Mouse (Mus musculus) kidney, embryonic 15.5 days (tissue): ENCODE data around the gene Acot8. TPM values are rescaled to one million over a fixed set of nuclear protein-coding genes. Genes with fewer than 3 reads are reported as not detected.
A peak's percentile ranks its signal among the peaks of the same experiment; 100 is the strongest.

Experiments used
- ATAC-seq: fragments of 200-750 bp; cut with Nextera tagmentation; replicated peaks from 2 replicates; pipeline ENCODE4 v1.8.0; 2017; ENCODE audit warnings: moderate TSS enrichment; ENCODE audit not compliant: low FRiP score
- H3K27ac ChIP-seq: fragments of 300-500 bp; sonication (generic); 2 replicates; pipeline ENCODE4 v1.5.1; 2015; ENCODE audit warnings: mild to moderate bottlenecking, inconsistent platforms
- H3K27me3 ChIP-seq: fragments of 300-500 bp; sonication (generic); 2 replicates; pipeline ENCODE4 v1.6.1; 2015; ENCODE audit warnings: inconsistent platforms
- H3K36me3 ChIP-seq: fragments of 300-500 bp; sonication (generic); 2 replicates; pipeline ENCODE4 v1.6.1; 2015; ENCODE audit warnings: inconsistent platforms
- H3K4me1 ChIP-seq: fragments of 300-500 bp; sonication (generic); 2 replicates; pipeline ENCODE4 v1.6.1; 2015; ENCODE audit warnings: inconsistent platforms
- H3K4me2 ChIP-seq: fragments of 300-500 bp; sonication (generic); 2 replicates; pipeline ENCODE4 v1.6.1; 2015; ENCODE audit warnings: moderate library complexity, mild to moderate bottlenecking, inconsistent platforms
- H3K4me3 ChIP-seq: fragments of 300-500 bp; sonication (generic); replicated peaks from 2 replicates; pipeline ENCODE4 v1.5.1; 2015; ENCODE audit warnings: mild to moderate bottlenecking, inconsistent platforms
- H3K9ac ChIP-seq: fragments of 300-500 bp; sonication (generic); 2 replicates; pipeline ENCODE4 v1.6.1; 2015; ENCODE audit warnings: mild to moderate bottlenecking, inconsistent platforms
- H3K9me3 ChIP-seq: fragments of 300-500 bp; sonication (generic); replicated peaks from 2 replicates; pipeline ENCODE4 v1.6.1; 2016; ENCODE audit warnings: inconsistent platforms
- WGBS: fragments of 180-500 bp; shearing (Covaris S2); methylation state at CpG from one replicate; pipeline ENCODE4 v1.1.7; 2015; ENCODE audit warnings: mixed read lengths; 5-methylcytosine and 5-hydroxymethylcytosine counted together
- polyA plus RNA-seq: library from polyadenylated mRNA; unstranded; fragments of >200 nt; fragmentation: Nextera tagmentation; extraction: Ambion mirVana; gene quantifications from 2 replicates; pipeline ENCODE4 v1.2.1, GENCODE M21; 2015

Acot8 gene
- polyA plus RNA-seq, 1 experiment from 2014 or later: 20.8 TPM

DNA sequence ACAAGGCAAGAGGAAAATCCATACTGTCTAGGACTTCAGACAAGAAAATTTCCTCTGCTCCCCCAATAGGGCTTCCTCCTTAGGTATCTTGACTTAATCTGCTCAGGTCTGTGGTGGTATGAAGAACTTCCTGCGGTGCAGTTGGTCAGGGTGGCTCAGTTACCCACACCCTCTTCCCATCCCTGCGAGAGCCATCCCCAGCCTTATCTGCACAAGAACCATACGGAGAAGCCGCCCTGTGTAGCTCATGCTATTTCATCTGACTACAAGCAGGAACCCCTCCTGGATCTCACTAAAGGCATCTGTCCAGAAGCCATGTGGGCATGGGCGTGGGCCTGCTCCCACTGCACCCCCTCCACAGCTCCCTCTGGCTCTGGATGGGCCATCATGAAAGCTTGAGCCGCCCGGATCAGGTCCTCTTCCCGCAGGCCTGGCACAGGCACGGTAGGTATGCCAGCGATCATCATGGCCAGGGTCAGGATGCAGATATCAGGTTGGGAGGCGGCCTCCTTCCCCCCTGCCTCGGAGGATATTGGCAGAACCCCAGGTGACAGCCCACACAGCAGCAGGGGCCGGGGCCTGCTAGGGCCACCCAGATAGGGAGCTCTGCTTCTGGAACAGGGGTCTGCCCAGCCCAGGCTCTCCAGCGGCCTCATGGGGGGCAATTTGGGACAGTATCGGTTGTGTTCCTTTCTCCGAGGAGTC, 22.6 kb upstream of the Acot8 start:
- H3K4me1 ChIP-seq: peaks cover 16% of the 10 kb centered on the region
- ATAC-seq: no peak
- H3K9me3 ChIP-seq: no peaks in the 10 kb centered on the region
- peaks cover 48% of the 10 kb centered on the region for H3K36me3 ChIP-seq
- H3K27ac ChIP-seq: no peak overlapping the region
- no peak overlapping the region for H3K9ac ChIP-seq
- H3K27me3 ChIP-seq: no peaks in the 10 kb centered on the region
- no peak overlapping the region for H3K4me3 ChIP-seq
- no peak overlapping the region for H3K4me2 ChIP-seq
- WGBS: 87% methylated on average over 16 of the region's 16 CpGs

DNA sequence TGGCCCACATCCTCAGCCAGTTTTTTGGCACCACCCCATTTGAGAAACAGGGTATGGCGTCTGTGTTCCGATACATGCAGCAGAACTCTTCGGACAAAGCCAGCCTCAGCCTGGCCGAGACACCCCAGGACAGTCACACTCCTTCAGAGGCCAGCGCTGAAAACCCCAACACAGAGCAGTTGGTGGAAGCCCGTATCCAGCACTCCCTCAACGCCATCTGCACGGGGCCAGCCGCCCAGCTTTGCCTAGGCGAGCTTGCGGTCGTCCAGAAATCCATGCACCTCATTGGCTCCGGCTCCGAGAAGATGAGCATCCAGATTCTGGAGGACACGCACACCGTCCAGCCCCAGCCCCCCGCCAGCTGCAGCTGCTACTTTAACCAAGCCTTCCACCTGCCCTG, 20.8 kb upstream of the Acot8 start:
- Histone ChIP-seq H3K36me3 (peaks cover 59% of the 10 kb centered on the region), H3K27ac (no peak overlapping the region), H3K4me1 (peaks cover 17% of the 10 kb centered on the region), H3K9me3 (no peaks in the 10 kb centered on the region), H3K4me3 (no peak overlapping the region), H3K4me2 (no peak overlapping the region), H3K9ac (no peak overlapping the region), H3K27me3 (no peaks in the 10 kb centered on the region)
- WGBS: 96% methylated on average over 17 of the region's 17 CpGs
- ATAC-seq: no peak

DNA sequence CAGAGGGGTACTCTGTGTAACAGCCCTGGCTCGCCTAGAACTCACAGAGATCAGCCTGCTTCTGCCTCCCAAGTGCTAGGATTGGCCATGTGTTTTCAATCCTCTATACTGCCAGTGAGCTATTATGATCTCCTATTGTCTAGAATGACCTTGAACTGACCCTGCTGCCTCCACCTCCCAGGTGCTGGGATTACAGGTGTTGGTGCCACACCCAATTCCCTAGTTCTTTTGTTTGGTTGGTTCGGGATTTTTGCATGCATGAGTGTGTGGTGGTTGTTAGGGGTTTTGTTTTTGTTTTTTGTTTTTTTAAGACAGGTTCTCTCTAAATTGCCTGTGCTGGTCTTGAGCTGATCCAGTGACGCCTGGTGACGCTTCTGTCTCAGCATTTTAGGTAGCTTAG, 19.3 kb upstream of the Acot8 start:
- Histone ChIP-seq H3K36me3 (peaks cover 60% of the 10 kb centered on the region), H3K9me3 (no peaks in the 10 kb centered on the region), H3K4me2 (peak overlapping the region; percentile 57), H3K27ac (no peak overlapping the region), H3K4me1 (peaks cover 17% of the 10 kb centered on the region), H3K27me3 (no peaks in the 10 kb centered on the region), H3K9ac (no peak overlapping the region), H3K4me3 (peak overlapping the region; percentile 87; the same call in 1 of the 2 replicates)
- no peak for ATAC-seq
- WGBS: 84% methylated on average over 4 of the region's 4 CpGs

DNA sequence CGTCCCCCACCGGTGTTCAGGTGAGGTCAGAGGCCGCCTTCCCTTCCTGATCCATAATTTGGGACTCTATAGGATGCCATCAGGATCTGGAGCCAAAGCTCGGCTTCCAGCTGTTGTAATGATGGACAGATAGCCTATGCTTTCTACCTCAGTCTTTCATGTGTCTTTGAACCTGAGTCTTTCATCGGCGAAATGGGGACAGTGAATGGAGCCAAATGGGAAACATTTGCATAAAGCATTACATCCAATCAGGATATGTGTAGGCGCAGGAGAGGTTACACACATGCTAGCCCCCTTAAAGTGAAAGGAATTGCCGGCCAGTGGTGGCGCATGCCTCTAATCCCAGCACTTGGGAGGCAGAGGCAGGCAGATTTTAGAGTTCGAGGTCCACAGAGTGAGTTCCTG, 18.5 kb upstream of the Acot8 start:
- peaks cover 17% of the 10 kb centered on the region for H3K4me1 ChIP-seq
- 3% methylated on average over 10 of the region's 10 CpGs for WGBS
- peak overlapping the region; percentile 61 for H3K9ac ChIP-seq
- H3K9me3 ChIP-seq: no peaks in the 10 kb centered on the region
- peaks cover 53% of the 10 kb centered on the region for H3K36me3 ChIP-seq
- peak overlapping the region; percentile 87 for H3K4me3 ChIP-seq
- ATAC-seq: peak; percentile 72
- H3K27ac ChIP-seq: peak overlapping the region; percentile 86
- peak overlapping the region; percentile 57 for H3K4me2 ChIP-seq
- H3K27me3 ChIP-seq: no peaks in the 10 kb centered on the region

DNA sequence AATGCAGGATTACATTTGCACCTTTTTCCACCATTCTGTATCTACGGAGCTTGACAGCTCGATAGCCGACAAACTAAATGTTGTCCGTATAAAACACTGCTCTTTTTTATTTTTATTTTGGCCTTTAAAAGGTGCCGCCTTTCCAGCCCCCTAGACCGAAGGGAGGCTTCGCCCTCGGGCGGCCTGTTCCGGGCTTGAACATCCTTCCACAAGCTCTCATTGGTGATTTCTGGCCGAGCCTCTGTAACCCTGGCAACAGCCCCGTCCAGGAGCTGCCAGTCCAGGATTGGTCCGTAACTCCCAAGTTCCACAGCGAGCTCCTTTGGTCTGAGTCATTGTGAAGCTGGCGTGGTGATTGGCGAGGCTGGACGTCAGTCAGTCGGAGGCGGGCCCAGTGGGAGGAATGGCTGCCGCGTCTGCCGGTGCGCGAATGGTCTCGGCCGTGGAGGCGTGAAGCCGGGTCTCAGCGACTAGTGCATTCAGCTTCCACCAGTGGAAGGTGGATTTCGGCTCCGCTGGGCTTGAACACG, 18.0 kb upstream of the Acot8 start, which contains the start of gene Zswim1:
Zswim1 (plus strand) TSS at position 51 of the 530 bp plus-strand sequence.
- H3K27me3 ChIP-seq: no peaks in the 10 kb centered on the region
- H3K4me1 ChIP-seq: peaks cover 21% of the 10 kb centered on the region
- peaks cover 48% of the 10 kb centered on the region for H3K36me3 ChIP-seq
- peak within 1 kb of the TSS; percentile 87 for H3K4me3 ChIP-seq
- under 1% methylated on average over 32 of the region's 32 CpGs for WGBS
- peak within 1 kb of the TSS; percentile 86 for H3K27ac ChIP-seq
- H3K4me2 ChIP-seq: peak within 1 kb of the TSS; percentile 57
- peak within 1 kb of the TSS; percentile 61 for H3K9ac ChIP-seq
- no peaks in the 10 kb centered on the region for H3K9me3 ChIP-seq
- peak; percentile 99 for ATAC-seq

DNA sequence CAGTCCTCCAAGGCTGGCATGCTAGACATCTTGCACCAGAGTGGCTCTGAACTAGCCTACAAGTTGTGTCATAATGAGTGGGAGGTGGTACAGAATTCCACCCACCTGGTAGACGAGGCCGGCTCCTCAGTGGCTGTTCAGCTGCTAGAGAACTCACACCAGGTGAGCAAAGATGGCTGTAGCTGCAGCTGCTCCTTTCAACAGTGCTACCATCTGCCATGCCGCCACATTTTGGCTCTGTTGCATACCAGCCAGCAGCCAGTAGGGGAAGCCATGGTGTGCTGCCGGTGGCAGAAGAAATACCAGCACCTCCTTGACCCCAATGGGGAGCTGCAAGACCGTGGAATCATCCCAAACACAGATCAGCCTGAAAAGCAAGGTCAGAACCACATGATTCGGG, 16.4 kb upstream of the Acot8 start:
- no peak for ATAC-seq
- no peak overlapping the region for H3K27ac ChIP-seq
- no peak overlapping the region for H3K4me2 ChIP-seq
- no peak overlapping the region for H3K9ac ChIP-seq
- H3K4me1 ChIP-seq: peaks cover 24% of the 10 kb centered on the region
- H3K36me3 ChIP-seq: peaks cover 31% of the 10 kb centered on the region
- no peaks in the 10 kb centered on the region for H3K27me3 ChIP-seq
- H3K4me3 ChIP-seq: no peak overlapping the region
- H3K9me3 ChIP-seq: no peaks in the 10 kb centered on the region
- 85% methylated on average over 6 of the region's 6 CpGs for WGBS

DNA sequence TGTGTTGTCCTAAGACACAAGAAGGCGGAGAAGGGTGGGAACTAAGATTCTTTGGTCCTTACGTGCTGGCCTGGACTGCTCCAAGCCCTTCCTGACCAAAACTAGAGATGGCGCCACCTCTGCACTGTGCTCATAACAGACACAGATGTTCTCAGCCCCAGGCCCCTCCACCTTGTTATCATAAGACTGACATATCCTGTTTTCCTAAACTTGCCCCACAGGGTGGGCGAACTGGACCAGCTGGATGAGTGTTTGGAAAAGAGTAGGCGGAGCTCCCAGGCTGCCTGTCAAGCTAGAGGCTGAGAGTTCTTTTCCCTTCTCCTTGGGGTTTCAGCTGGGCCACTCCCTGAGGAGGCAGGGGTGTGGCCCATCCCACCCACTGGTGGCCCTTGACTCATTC, 13.0 kb upstream of the Acot8 start:
- Histone ChIP-seq H3K27ac (no peak overlapping the region), H3K4me3 (no peak overlapping the region), H3K9me3 (no peaks in the 10 kb centered on the region), H3K4me1 (peaks cover 13% of the 10 kb centered on the region), H3K4me2 (no peak overlapping the region), H3K9ac (no peak overlapping the region), H3K27me3 (no peaks in the 10 kb centered on the region), H3K36me3 (peaks cover 17% of the 10 kb centered on the region)
- 60% methylated on average over 5 of the region's 5 CpGs for WGBS
- no peak for ATAC-seq

DNA sequence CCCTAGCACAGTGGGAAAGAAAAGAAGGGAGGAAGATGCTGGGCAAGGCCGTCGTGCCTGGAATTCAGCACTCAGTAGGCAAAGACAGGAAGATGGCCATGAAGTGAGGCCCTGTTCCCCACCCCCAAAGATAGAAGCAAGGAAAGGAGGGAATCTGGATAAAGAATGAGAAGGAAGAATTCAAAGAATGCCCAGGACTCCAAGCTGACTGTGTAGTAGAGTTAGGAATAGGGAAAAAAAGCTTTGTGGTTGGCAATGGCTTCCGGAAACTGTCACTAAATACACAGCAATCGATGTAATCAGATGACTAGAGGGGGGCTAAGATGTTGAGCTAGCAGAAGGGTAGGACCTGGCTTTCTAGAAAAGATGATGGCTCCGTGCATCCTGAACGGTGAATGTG, 12.5 kb upstream of the Acot8 start:
- no peak overlapping the region for H3K9ac ChIP-seq
- H3K27me3 ChIP-seq: no peaks in the 10 kb centered on the region
- 83% methylated on average over 6 of the region's 6 CpGs for WGBS
- no peaks in the 10 kb centered on the region for H3K9me3 ChIP-seq
- ATAC-seq: no peak
- H3K4me2 ChIP-seq: no peak overlapping the region
- H3K4me3 ChIP-seq: no peak overlapping the region
- peaks cover 21% of the 10 kb centered on the region for H3K36me3 ChIP-seq
- H3K27ac ChIP-seq: no peak overlapping the region
- H3K4me1 ChIP-seq: peaks cover 9% of the 10 kb centered on the region

DNA sequence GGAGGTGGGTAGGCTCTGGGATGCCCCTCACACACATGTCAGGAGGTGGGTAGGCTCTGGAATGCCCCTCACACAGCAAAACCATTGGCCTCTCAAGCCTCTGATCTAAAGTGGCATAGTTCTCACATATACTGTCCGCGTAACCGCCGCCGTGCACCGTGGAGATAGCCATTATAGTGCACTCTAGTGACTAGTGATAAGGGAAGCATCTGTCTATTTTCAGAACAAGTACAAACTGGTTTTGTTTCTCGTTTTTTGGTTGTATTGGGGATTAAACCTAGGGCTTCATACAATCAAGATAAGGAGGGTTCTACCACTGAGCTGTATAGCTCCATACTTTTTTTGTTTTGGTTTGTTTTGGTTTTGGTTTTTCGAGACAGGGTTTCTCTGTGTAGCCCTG, 11.1 kb upstream of the Acot8 start:
- no peak overlapping the region for H3K4me3 ChIP-seq
- no peak for ATAC-seq
- no peaks in the 10 kb centered on the region for H3K9me3 ChIP-seq
- no peak overlapping the region for H3K27ac ChIP-seq
- WGBS: 91% methylated on average over 8 of the region's 8 CpGs
- H3K36me3 ChIP-seq: peaks cover 11% of the 10 kb centered on the region
- H3K4me1 ChIP-seq: peaks cover 7% of the 10 kb centered on the region
- no peaks in the 10 kb centered on the region for H3K27me3 ChIP-seq
- no peak overlapping the region for H3K9ac ChIP-seq
- H3K4me2 ChIP-seq: no peak overlapping the region

DNA sequence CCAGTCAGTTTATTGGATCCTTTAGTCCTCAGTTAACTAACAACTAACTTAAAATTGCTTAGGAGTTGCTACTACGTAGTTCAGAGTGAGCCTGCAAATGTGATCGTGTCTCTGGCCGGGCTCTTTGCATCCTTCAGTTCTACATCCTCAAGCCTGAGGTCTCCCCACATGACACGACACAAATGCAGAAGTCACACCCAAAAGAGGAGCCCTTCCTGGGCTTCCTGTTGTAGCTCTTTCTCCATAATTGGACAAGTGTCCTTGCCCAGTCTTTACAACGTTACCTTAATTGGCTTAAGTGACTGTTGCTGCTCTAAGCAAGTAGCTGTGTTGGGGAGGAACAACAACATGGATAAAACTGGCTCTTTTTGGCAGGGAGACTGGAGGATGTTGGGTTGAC, 10.7 kb upstream of the Acot8 start:
- H3K9me3 ChIP-seq: no peaks in the 10 kb centered on the region
- peaks cover 7% of the 10 kb centered on the region for H3K4me1 ChIP-seq
- no peaks in the 10 kb centered on the region for H3K27me3 ChIP-seq
- WGBS: 87% methylated on average over 5 of the region's 5 CpGs
- no peak overlapping the region for H3K9ac ChIP-seq
- H3K27ac ChIP-seq: no peak overlapping the region
- H3K4me2 ChIP-seq: no peak overlapping the region
- peaks cover 11% of the 10 kb centered on the region; the same call in 1 of the 2 replicates for H3K36me3 ChIP-seq
- no peak overlapping the region for H3K4me3 ChIP-seq
- no peak for ATAC-seq

DNA sequence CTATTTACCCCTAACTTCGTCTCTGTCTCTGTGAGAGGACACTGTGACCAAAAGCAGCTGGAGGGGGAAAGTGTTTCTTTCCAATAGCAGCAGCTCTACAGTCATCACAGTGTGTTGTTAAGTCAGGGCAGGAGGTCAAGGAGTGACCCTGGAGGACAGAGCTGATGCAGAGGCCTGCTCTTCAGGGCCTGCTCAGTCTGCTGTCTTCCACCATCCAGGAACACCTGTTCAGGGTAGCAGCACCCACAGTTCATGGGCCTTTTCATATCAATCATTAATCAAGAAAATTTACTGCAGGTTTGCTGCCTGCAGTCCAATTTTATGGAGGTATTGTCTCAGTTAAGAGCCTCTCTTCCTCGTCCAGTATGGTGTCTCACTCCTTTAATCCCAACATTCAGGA, 8.9 kb upstream of the Acot8 start:
- Histone ChIP-seq H3K9ac (no peak overlapping the region), H3K4me2 (no peak overlapping the region), H3K9me3 (no peaks in the 10 kb centered on the region), H3K27ac (no peak overlapping the region), H3K27me3 (no peaks in the 10 kb centered on the region), H3K36me3 (peaks cover 13% of the 10 kb centered on the region; the same call in 1 of the 2 replicates), H3K4me3 (no peak overlapping the region), H3K4me1 (peaks cover 7% of the 10 kb centered on the region)
- 40% methylated on average over 2 of the region's 2 CpGs for WGBS
- no peak for ATAC-seq

DNA sequence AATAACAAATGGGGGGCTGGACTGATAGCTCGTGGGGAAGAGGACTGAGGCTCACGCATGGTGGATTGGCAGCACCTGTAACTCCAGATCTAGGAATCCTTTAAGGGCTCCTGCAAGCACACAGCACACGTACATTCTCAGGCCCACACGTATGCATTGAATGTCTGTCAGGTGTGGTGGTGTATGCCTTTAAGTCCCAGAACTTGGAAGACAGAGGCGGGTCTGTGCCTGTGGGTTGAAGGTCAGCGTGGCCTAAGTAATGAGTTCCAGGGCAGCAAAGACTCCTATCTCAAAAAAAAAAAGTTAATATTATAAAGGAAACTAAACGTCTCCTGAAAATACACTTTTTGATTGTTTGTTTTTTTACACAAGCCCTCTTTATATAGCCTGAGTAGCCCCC, 1.9 kb upstream of the Acot8 start:
- Histone ChIP-seq H3K4me3 (no peak overlapping the region), H3K4me1 (peaks cover 32% of the 10 kb centered on the region), H3K9me3 (no peaks in the 10 kb centered on the region), H3K4me2 (no peak overlapping the region), H3K27ac (no peak overlapping the region), H3K36me3 (peaks cover 23% of the 10 kb centered on the region), H3K27me3 (no peaks in the 10 kb centered on the region), H3K9ac (no peak overlapping the region)
- ATAC-seq: no peak
- 81% methylated on average over 7 of the region's 7 CpGs for WGBS
